Mouse (Mus musculus) kidney, adult 2 months (tissue): ENCODE measurements at regions not wholly inside any gene's neighbourhood (a gene's known extent, or its start where the extent isn't known, plus 50 kb on each side); places are given as distances from the start of the nearest gene placed in this dataset.

ENCODE experiments used
- CTCF ChIP-seq: fragments of 200-500 bp; conservative IDR thresholded peaks from 2 replicates; pipeline ENCODE4 v1.5.1; 2011; ENCODE audit warnings: low read depth, mild to moderate bottlenecking, control low read depth, low read length, moderate library complexity, mixed read lengths; ENCODE audit not compliant: insufficient read depth, insufficient read length
- POLR2A ChIP-seq: fragments of 200-500 bp; IDR thresholded peaks from one replicate; pipeline ENCODE4 v1.6.1; 2011; ENCODE audit warnings: low read depth, low read length, control low read depth

DNA sequence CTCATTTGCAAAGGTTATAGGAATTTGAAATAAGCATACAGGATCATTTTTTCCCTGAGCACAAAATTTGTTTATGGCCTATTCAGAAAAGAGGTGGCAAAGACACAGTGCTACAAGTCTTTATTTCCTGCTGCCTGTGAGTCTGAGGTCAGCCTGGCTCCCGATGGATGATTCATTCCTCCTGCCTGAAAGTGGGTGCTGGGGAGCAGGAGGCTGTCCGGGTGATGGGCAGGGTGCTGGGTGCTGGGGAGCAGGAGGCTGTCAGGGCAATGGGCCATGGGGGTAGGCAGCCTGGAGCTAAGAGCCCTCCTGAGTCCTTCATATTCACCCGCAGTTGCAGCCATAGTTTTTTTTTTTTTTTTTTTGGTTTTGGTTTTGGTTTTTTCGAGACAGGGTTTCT, 67.1 kb upstream of the Tbca start:
- TF ChIP-seq CTCF (no peak), POLR2A (no peak)
